Mouse (Mus musculus) lung, embryonic 14.5 days (tissue): ENCODE results near the gene Atxn2. TPM values are rescaled to one million over a fixed set of nuclear protein-coding genes. Genes with fewer than 3 reads are reported as not detected.
A peak's percentile ranks its signal among the peaks of the same experiment; 100 is the strongest.

ENCODE experiments used
- ATAC-seq: fragments of 200-750 bp; cut with Nextera tagmentation; 2 replicates; pipeline ENCODE4 v1.8.0; 2017; ENCODE audit warnings: mild to moderate bottlenecking, moderate TSS enrichment, moderate library complexity; ENCODE audit not compliant: insufficient read depth
- DNase-seq: peaks from one replicate; pipeline ENCODE4 v3.0.0-alpha.2; 2015
- H3K27ac ChIP-seq: fragments of 300-500 bp; sonication (generic); 2 replicates; pipeline ENCODE4 v1.5.1; 2014; ENCODE audit warnings: low read depth, mild to moderate bottlenecking, moderate library complexity
- H3K27me3 ChIP-seq: fragments of 300-500 bp; sonication (generic); 2 replicates; pipeline ENCODE4 v1.6.1; 2014; ENCODE audit warnings: low read length, control low read depth; ENCODE audit not compliant: insufficient read depth
- H3K36me3 ChIP-seq: fragments of 300-500 bp; sonication (generic); 2 replicates; pipeline ENCODE4 v1.6.1; 2014; ENCODE audit warnings: control low read depth; ENCODE audit not compliant: insufficient read depth
- H3K4me1 ChIP-seq: fragments of 300-500 bp; sonication (generic); 2 replicates; pipeline ENCODE4 v1.6.1; 2014; ENCODE audit warnings: antibody characterized with exemption, control low read depth; ENCODE audit not compliant: insufficient read depth
- H3K4me2 ChIP-seq: fragments of 300-500 bp; sonication (generic); 2 replicates; pipeline ENCODE4 v1.6.1; 2014; ENCODE audit warnings: mild to moderate bottlenecking
- H3K4me3 ChIP-seq: fragments of 300-500 bp; sonication (generic); 2 replicates; pipeline ENCODE4 v1.5.1; 2014; ENCODE audit warnings: low read depth, low read length
- H3K9ac ChIP-seq: fragments of 300-500 bp; sonication (generic); 2 replicates; pipeline ENCODE4 v1.6.1; 2014
- H3K9me3 ChIP-seq: fragments of 300-500 bp; sonication (generic); 2 replicates; pipeline ENCODE4 v1.6.1; 2016; ENCODE audit warnings: low read depth, low read length, control low read depth
- CTCF ChIP-seq: IDR thresholded peaks from 2 replicates; pipeline ENCODE4 v1.5.1; 2016; ENCODE audit warnings: antibody characterized with exemption, low read depth
- WGBS: fragments of 180-500 bp; shearing (Covaris S2); extraction: QIAGEN DNeasy Blood & Tissue Kit; methylation state at CpG from one replicate; pipeline ENCODE4 v1.1.7; 2014; 5-methylcytosine and 5-hydroxymethylcytosine counted together
- polyA plus RNA-seq: library from polyadenylated mRNA; unstranded; fragments of >200 nt; fragmentation: Nextera tagmentation; extraction: Ambion mirVana; gene quantifications from 2 replicates; pipeline ENCODE4 v1.2.1, GENCODE M21; 2014

Atxn2 gene
- polyA plus RNA-seq, 1 experiment from 2014 or later: 83.9 TPM

DNA sequence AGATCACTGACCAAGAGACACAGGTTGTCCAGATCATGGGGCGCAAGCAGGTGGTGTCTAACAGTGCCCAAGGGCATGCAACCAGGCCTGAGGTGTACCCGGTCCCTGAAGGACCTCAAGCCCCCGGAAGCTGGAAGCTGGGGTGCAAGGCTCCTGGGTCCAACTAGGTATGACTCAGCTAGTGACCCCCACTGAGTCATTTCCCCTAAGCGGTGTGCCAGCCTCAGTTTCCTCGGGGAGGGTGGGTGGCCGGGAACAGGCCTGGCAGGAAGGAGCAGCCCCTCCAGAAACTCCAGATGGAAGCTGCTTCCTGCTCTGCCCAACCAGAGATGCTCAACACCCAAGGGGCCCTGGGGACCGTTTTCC lies 123.1 kb downstream of the Atxn2 start:
- Histone ChIP-seq H3K4me3 (peak overlapping the region; percentile 78), H3K9ac (no peak overlapping the region), H3K9me3 (no peaks in the 10 kb centered on the region), H3K27me3 (no peaks in the 10 kb centered on the region; the same call in 1 of the 2 replicates), H3K4me2 (peak overlapping the region; percentile 85), H3K4me1 (peaks cover 41% of the 10 kb centered on the region), H3K36me3 (no peaks in the 10 kb centered on the region), H3K27ac (peak overlapping the region; percentile 48; the same call in 1 of the 2 replicates)
- no peak for TF ChIP-seq CTCF
- DNase-seq (no peak), ATAC-seq (no peak)
- 69% methylated on average over 7 of the region's 7 CpGs for WGBS

DNA sequence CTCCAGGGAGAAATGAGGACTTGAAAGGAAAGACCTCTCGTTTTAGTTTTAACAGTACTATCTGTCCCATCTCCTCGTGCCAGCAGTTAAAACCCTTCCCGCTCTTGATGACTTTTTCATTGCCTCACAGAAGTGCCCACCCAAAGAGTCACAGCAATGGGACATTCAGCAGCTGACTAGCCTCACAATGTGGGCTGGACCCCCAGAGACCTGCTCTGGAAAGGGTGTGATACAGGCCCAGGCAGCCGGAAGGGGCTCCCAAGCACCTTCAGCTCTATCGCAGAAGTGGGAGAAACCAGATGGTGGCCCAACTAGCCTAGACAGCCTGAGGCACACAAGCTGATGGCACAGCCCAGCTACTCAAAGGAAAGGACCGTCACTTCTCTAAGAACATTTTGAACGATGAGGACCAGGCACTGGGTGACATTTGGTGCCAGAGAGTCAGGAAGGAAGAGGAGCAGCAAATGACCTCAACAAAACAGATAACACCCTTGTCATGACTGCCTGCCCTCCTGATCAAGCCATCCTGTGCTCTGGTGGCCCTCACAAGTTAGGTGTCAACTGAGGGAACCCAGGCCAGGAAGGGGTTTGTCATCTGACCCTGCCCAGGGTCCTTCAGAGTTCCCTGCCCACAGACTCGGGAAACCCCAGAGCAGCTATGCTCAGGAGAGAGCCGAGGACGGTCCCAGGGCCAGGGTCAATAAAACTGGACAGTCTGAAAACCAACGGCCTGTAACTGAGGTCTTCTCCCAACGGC lies 124.0 kb downstream of the Atxn2 start:
- Histone ChIP-seq H3K4me3 (peak overlapping the region; percentile 78), H3K9me3 (no peaks in the 10 kb centered on the region), H3K27me3 (no peaks in the 10 kb centered on the region; the same call in 1 of the 2 replicates), H3K9ac (peak overlapping the region; percentile 69), H3K4me2 (peak overlapping the region; percentile 85), H3K4me1 (peaks cover 41% of the 10 kb centered on the region), H3K36me3 (no peaks in the 10 kb centered on the region), H3K27ac (no peak overlapping the region)
- no peak for DNase-seq
- ATAC-seq: no peak
- TF ChIP-seq CTCF: no peak
- 24% methylated on average over 12 of the region's 12 CpGs for WGBS

- H3K9ac ChIP-seq: peak overlapping the region; percentile 69
- peak overlapping the region; percentile 78 for H3K4me3 ChIP-seq
- ATAC-seq (no peak), DNase-seq (peak; percentile 46)
- H3K4me2 ChIP-seq: peak overlapping the region; percentile 85
- no peak for TF ChIP-seq CTCF
- no peaks in the 10 kb centered on the region for H3K36me3 ChIP-seq
- H3K27ac ChIP-seq: peak overlapping the region; percentile 85; the same call in 1 of the 2 replicates
- under 1% methylated on average over 51 of the region's 51 CpGs for WGBS
- no peaks in the 10 kb centered on the region for H3K9me3 ChIP-seq
- H3K4me1 ChIP-seq: peaks cover 41% of the 10 kb centered on the region
- H3K27me3 ChIP-seq: no peaks in the 10 kb centered on the region; the same call in 1 of the 2 replicates
Observed at GRCm38 (mm10) chr5:121835949-121836691, 125.0 kb downstream of the Atxn2 start.

GRCm38 (mm10) chr5:121836692-121837415 lies 125.7 kb downstream of the Atxn2 start:
- under 1% methylated on average over 71 of the region's 77 CpGs for WGBS
- ATAC-seq: peak; percentile 81
- peaks cover 41% of the 10 kb centered on the region for H3K4me1 ChIP-seq

DNA sequence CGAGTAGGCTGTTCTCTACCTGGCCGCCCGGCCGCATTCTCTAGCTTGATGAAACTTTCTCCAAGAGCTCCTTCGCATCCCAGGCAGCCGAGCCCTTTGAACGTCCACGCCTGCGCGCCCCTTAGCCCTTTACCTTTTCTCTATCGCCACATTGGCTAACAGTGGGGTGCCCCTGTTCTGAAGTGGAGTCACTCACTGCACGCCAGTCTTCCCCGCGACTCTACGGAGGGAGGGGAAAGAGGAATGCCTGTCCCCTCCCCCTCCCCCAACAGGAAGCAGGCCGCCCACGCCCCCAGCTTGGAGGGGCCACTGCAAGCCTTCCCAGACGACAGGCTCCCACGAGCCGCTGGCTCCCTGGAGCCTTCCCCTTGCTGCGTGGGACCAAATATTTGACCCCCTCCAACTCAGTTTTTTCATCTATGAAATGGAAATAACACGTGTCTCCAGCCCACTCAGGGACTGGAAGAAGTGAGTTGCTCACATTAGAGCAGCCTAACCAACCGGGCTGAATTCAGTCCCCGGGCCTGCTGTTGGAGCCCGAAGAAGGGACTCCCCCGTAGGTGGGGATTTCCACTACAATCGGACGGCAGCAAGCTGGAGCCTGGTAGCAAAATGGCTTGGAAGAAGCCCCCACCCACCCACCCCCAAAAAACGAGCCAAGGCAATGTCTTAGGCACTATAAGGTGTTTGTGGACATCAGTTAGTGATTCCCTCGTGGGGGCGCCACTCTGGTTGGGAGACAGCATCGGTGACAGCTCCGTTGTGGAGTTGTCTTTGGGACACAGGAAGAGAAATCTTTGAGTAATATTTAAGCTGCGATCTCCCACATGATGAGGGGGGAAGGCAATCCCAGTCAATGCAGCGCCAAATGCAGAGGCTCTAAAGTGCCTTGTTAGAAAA lies 126.6 kb downstream of the Atxn2 start, which contains the start of gene Sh2b3:
Gene Sh2b3 (minus strand): TSS at position 206 of the 900 bp plus-strand sequence.
- Histone ChIP-seq H3K36me3 (no peaks in the 10 kb centered on the region), H3K27me3 (peaks cover 3% of the 10 kb centered on the region; the same call in 1 of the 2 replicates), H3K9me3 (no peaks in the 10 kb centered on the region), H3K9ac (peak within 1 kb of the TSS; percentile 69), H3K4me3 (peak within 1 kb of the TSS; percentile 78), H3K4me1 (peaks cover 38% of the 10 kb centered on the region), H3K4me2 (peak within 1 kb of the TSS; percentile 85), H3K27ac (peak within 1 kb of the TSS; percentile 85)
- no peak for TF ChIP-seq CTCF
- ATAC-seq (peak; percentile 15), DNase-seq (peak; percentile 62)
- under 1% methylated on average over 34 of the region's 35 CpGs for WGBS

More at GRCm38 (mm10) chr5:121836692-121837415, 125.7 kb downstream of the Atxn2 start:
- peak overlapping the region; percentile 85 for H3K27ac ChIP-seq
- peak overlapping the region; percentile 85 for H3K4me2 ChIP-seq
- H3K36me3 ChIP-seq: no peaks in the 10 kb centered on the region
- TF ChIP-seq CTCF: no peak
- peak; percentile 97 for DNase-seq
- H3K9ac ChIP-seq: peak overlapping the region; percentile 69
- no peaks in the 10 kb centered on the region for H3K9me3 ChIP-seq
- H3K4me3 ChIP-seq: peak overlapping the region; percentile 78
- H3K27me3 ChIP-seq: no peaks in the 10 kb centered on the region; the same call in 1 of the 2 replicates
